Mouse (Mus musculus) CD4-positive, CD25-positive, alpha-beta regulatory T cell (primary cell): ENCODE results near the gene Txlna. TPM values are rescaled to one million over a fixed set of nuclear protein-coding genes. Genes with fewer than 3 reads are reported as not detected.

Experiments used
- polyA plus RNA-seq: library from polyadenylated mRNA; unstranded; fragments of 100-300 nt; shearing (Covaris generic); gene quantifications from one replicate; pipeline ENCODE4 v1.2.1, GENCODE M21; 2017

Txlna gene
- 66.2 TPM for polyA plus RNA-seq

DNA sequence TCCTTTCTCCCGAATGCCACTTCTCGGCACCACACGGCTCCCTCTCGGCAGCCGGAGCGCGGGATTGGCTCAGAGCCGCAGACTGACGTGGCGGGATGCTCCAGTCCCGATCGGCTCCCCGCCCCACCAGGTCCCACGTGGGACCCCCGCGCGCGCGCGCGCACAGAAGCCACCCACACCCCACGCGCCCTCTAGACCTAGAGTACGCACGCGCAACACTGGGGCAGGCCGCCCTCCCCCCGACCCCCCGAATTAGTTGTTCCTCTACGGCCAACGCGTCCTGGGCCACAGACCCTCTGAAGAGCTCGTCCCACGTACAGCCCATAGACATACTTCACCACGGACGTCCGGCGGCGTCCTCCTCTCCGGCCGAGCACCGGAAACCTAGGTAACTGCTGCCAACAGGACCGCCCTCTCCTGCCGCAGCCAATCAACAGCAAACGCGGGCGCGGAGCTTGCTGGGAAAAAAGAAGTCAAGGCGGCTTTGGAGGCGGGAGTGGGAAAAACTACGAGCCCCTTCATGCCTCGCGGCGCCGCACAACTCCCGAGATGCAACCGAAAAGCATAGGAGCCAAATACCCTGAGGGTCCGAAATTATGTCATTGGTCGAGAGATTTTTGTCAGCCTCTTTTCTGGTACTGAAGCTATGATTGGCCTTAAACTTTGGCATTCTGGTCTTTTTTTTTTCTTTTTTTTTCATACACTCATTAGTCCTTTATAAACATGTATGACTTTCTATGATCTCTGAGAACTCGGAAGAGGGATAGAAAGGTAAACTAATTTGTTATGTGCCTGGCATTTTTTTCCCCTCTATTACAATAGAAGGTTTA lies at the start of gene Txlna:
Gene Txlna (minus strand): TSS at position 428 of the 830 bp plus-strand sequence.

DNA sequence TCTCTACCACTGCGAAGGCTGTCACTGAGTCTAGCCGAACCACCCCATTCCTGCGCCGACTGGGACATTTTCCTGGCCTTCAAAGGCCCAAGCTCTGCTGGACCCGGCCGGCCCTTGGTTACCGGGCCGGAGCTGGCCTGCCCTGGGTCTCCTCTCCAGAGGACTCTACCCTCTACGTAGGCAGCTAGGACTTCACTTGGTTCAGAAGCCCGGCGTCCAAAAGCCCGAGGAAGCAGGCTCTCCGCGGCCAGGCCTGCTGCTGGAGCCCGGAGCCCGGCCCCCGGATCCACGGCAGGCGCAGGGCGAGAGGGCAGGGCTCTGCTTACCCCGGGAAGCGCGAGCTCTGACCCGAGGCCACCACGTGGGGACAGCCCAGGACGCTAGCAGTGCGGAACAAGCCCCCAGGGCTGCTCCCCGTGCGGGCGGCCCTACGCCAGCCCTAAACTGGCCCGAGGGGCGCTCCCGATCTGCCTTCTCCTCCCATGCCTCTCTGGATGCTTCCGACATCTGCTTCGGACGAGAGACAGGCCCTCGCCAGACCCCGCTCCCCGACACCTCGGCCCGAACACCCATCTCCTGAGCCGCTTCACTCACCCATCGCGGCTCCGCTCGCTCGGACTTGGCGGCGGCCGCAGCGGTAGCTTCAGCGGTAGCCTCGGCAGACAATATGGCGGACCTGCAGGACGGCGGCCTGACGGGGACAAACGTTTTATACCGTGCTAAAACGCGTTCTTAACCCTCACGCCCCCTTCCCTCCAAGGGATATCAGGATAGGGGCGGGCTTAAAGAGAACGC lies 31.4 kb upstream of the Txlna start, which contains the start of gene Kpna6:
Gene Kpna6 (minus strand): TSS at position 685 of the 795 bp plus-strand sequence.

DNA sequence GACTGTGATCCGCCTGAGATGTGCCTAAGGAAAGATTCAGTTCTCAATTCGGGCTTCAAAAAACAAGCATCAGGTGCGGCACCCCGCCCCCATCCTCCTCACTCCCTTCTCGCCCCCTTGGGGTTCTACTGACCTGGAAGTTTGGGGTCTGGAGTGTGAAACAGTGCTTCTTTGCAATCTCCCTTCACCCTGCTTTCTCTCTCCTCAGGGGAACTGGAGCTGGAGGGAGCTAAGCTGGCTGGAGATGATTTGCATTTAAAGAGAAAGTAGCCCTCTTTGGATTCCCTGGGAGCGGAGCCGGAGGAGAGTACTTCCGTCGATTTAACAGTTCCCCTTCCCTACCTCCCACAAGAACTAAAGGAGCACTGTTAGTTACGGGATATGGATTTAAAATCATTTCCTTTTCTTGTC lies 17.2 kb downstream of the Txlna start, which contains the start of gene Ccdc28b:
Gene Ccdc28b (minus strand): TSS at position 267 of the 411 bp plus-strand sequence.

DNA sequence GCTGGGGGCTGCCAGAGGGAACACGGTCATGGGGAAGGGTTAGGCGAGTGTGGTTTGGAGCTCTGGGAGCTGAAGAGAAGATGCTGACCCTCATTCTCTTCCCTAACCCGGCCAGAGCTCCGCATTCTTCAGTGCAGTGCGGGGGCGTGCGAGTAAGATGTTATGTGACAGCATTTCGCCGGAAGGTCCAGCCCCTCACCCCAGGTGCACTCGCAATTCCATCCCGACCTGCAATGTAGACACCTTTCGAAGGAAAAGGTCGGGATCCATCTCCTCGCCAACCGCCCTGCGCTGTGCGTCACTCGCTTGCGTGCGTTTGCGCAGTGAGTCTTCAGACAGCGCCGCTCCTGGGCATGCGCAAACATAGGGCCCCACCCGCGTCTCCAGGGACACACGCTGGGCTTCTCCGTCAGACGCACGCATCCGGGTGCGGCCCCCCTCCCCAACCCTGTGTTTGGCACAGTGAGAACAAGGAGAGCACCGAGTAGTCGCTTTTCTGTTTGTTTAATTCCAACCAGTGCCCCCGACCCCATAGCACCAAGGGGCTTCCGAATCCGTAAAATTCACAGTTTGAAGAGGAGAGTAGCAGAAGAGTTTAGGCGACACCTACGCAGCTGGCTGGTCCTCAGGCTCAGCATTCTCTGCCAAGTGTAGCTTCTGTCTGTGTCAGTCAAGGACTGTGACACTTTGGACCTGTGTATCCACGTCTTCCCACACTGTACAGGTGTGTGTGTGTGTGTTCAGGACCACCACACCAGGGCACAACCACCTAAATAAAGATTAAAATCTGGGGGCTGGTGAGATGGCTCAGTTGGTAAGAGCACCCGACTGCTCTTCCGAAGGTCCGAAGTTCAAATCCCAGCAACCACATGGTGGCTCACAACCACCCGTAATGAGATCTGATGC lies 21.8 kb downstream of the Txlna start, which contains the start of gene Iqcc:
Gene Iqcc (minus strand): TSS at position 314 of the 906 bp plus-strand sequence.

DNA sequence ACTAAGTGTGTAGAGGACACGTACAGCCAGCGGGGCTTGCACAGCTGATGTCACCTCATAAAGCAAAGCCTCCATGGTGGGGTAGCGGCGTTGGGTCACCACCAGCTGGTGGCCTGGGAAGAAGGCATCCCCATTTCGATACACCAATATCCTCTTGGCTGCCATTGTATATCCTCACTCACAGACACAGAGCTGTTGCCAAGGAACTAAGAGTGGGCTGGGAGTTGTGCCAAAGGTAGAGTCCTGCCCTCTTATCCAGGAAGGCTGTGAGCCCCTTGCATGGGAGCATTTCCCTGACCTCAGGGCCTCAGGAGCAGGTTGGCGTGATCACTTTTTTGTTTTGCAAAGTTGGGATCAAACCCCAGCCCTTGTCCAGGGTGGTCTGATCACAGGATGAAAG lies 26.8 kb downstream of the Txlna start, which contains the start of gene Dcdc2b:
Gene Dcdc2b (minus strand): TSS at position 165 of the 400 bp plus-strand sequence.

DNA sequence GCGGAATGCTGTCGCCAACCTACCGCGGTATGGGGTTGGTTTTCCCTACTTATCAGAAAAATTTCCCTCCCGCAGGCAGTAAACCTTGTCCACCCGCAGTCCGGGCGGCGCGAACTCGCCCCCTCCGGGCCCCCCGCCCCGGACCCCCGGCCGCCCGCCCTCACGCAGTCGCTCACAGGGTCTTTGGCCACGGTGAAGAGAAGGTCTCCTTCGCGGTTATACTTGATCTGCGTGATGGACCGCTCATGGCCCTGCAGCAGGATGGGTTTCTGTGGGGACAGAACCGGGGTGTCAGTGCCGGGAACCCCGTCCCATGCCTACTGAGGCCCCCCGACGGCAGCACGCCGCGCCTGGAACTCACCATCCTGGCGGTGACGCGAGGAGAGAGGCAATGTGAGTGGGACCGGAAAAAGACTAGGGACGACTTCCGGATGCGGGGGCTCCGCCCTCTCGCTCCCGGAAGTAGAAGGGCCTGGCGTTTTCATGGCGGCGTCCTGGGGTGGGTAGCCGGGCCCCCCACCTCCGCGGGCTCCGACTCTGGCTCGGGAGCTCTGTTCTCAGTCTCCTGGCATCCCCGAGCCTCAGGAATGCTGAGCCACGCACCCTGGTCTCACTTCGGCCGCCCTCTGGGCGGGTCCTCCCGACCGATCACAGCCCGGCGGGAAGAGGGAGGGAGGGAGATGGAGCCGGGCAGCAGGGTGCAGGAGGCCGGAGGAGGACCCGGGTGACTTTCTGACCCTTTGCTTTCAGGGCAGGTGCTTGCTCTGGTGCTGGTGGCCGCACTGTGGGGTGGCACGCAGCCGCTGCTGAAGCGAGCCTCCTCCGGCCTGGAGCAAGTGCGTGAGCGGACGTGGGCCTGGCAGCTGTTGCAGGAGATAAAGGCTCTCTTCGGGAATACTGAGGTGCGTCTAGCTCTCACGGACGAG lies 40.4 kb downstream of the Txlna start, which contains the start of the genes Eif3i and Tmem234:
Gene Eif3i (minus strand): TSS at position 416 of the 926 bp plus-strand sequence.
Gene Tmem234 (plus strand): TSS at position 436 of the 926 bp plus-strand sequence.

DNA sequence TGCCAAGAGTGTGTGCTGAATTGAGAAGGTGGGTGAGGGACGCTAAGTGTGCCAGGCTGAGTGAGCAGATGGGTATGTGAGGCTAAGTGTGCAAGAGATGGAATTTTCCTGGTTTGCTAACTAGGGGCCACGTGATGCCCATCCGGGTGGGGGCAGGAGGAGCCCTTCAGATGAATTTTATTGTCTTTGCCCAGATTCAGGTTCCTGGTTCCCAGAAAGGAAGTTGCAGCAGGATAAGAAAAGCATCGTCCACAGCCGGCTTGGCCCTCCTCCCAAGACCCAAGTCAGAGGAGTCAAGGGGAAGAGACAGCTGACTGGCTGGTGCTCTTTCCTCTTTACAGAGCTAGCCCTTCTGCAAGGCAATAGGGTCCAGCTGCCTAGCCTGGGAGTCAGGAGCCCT lies 62.4 kb downstream of the Txlna start, which contains the start of gene Fam167b:
Gene Fam167b (minus strand): TSS at position 84 of the 400 bp plus-strand sequence.

Other genes with a start within 250 kb of the Txlna start
- gene Zbtb8b, start 200.2 kb downstream of the Txlna start, polyA plus RNA-seq = 0.36 TPM
- 34.0 TPM for gene Bsdc1, start 179.5 kb downstream of the Txlna start, polyA plus RNA-seq
- gene Tssk3, start 150.0 kb downstream of the Txlna start, polyA plus RNA-seq = not detected
- gene Fam229a, start 149.9 kb downstream of the Txlna start, polyA plus RNA-seq = not detected
- gene Marcksl1, start 127.5 kb downstream of the Txlna start, polyA plus RNA-seq = 33.6 TPM
- 329 TPM for gene Hdac1, start 98.4 kb downstream of the Txlna start, polyA plus RNA-seq
- gene Lck, start 67.4 kb downstream of the Txlna start, polyA plus RNA-seq = 1,521 TPM
- 0.36 TPM for gene Fam167b, start 62.5 kb downstream of the Txlna start, polyA plus RNA-seq
- 163 TPM for gene Eif3i, start 40.4 kb downstream of the Txlna start, polyA plus RNA-seq
- gene Tmem234, start 40.4 kb downstream of the Txlna start, polyA plus RNA-seq = 227 TPM
- 7.7 TPM for gene Dcdc2b, start 26.8 kb downstream of the Txlna start, polyA plus RNA-seq
- 41.4 TPM for gene Iqcc, start 22.0 kb downstream of the Txlna start, polyA plus RNA-seq
- gene Ccdc28b, start 17.1 kb downstream of the Txlna start, polyA plus RNA-seq = 22.7 TPM
- gene Kpna6, start 31.7 kb upstream of the Txlna start, polyA plus RNA-seq = 19.5 TPM
- 19.5 TPM for gene Tmem39b, start 55.8 kb upstream of the Txlna start, polyA plus RNA-seq
- gene Khdrbs1, start 101.2 kb upstream of the Txlna start, polyA plus RNA-seq = 181 TPM
- gene Ptp4a2, start 170.2 kb upstream of the Txlna start, polyA plus RNA-seq = 443 TPM